Mouse (Mus musculus) cerebellum, adult 2 months (tissue): ENCODE results near the gene Wdr81.

Source experiments
- CTCF ChIP-seq: fragments of 200-500 bp; IDR thresholded peaks from 2 replicates; pipeline ENCODE4 v1.5.1; 2011; ENCODE audit warnings: low read depth, mild to moderate bottlenecking, control low read depth, low read length, moderate library complexity, borderline replicate concordance; ENCODE audit not compliant: insufficient read depth
- POLR2A ChIP-seq: fragments of 200-500 bp; IDR thresholded peaks from 2 replicates; pipeline ENCODE4 v1.6.1; 2011; ENCODE audit warnings: low read length, control low read depth, borderline replicate concordance; ENCODE audit not compliant: insufficient read depth

DNA sequence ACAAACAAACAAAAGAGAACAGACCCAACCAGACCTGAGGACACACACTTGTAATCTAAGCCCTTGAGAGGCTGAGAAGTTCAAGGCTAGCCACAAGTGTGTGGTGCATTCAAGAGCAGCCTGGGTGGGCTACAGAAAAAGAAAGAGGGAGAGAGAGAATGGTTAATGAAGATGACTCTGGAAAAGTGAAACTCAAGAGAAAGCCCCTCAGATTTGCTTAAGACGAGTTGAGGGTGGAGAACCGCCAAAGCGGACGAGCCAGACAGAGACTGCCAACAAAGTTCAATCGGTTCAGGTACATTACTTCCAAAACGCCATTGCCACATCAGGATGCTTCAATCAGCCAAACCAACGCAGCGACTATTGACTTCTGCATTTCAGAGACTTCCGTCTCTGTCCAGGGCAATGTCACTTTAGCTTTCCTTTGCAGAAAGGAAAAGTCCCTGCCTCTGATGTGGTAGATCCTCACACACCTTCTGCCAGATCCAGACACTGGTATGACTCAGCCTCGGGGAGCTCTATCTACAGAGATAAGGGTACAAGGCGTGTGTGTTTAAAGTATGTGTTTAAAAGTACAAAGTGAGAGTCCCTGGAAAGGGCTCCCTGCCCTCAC lies 18.1 kb upstream of the Wdr81 start:
- TF ChIP-seq CTCF (no peak), POLR2A (no peak)
